Mouse (Mus musculus): Measurements from ENCODE around the gene Yrdc. TPM values are rescaled to one million over a fixed set of nuclear protein-coding genes. Genes with fewer than 3 reads are reported as not detected.
A peak's percentile ranks its signal among the peaks of the same experiment; 100 is the strongest.

Yrdc gene
- polyA plus RNA-seq, 1 experiment from 2014 or later = 49.2 TPM

DNA sequence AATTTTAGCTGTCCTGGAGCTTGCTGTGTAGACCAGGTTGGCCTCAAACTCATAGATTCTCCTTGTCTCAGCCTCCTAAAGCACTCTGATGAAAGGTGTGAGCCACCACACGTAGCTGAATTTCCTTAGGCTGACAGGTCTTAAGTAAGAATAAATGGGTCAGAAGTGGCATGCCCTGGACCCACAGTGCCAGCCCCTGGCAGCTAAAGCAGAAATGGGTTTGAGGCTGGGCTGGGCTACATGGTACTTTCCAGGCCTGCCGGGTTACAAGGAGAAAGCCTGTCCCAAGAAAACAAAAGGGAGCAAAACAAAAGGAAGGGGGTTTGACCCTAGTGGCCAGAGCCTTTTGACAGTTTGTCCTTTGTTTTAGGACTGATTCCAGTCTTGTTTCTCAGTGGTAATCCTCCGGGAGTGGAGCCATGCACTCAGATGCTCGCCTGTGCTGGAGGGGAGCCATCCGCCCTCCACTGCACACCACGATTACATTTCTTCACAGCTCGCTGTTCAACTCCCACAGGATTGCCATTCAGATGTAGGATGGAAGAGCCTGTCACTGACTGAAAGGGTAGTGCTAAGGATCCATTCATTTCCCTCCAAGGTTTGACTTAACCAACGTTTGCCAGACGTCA is 39.0 kb upstream of the Yrdc start:
- no peak for DNase-seq (ENCODE audit: low spot score)
- H3K4me2 ChIP-seq = no peak overlapping the region
- H3K4me3 ChIP-seq (ENCODE audit: low read depth, low read length) = no peak overlapping the region
- H3K9ac ChIP-seq (ENCODE audit: low read depth, low read length) = no peak overlapping the region
- no peaks in the 10 kb centered on the region for H3K9me3 ChIP-seq (ENCODE audit: control insufficient read depth, low read length)
- no peak overlapping the region for H3K27ac ChIP-seq (ENCODE audit: low read depth, low read length)
- no peaks in the 10 kb centered on the region for H3K27me3 ChIP-seq (replicated peaks; ENCODE audit: control insufficient read depth, insufficient read depth, low read length)
- no peak for ATAC-seq (replicated peaks; ENCODE audit: low FRiP score)
- WGBS = 73% methylated on average over 9 of the region's 9 CpGs
- peaks cover 19% of the 10 kb centered on the region; the same call in 1 of the 2 replicates for H3K36me3 ChIP-seq (ENCODE audit: control insufficient read depth, insufficient read depth, low read length)
- H3K4me1 ChIP-seq (replicated peaks; ENCODE audit: control insufficient read depth, insufficient read depth, low read length) = peaks cover 32% of the 10 kb centered on the region

DNA sequence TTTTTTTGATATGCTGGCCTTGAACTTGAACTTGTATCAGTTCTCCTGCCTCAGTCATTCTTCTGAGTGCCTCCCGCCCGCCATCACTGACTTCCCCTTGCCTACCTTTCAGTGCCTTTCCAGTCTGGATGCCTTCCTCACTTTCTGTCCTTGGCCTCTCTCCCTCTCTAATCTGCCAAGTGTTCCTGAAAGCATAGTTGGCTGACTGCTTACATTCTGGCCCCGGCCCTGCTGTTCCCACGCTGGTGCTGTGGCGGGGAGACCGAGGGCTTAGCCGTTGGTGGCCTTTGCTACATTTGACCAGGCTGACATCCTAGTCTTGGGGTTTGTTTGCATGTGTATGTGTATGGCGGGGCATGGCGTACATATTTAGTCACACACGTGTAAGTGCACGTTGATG is 34.6 kb upstream of the Yrdc start:
- H3K27ac ChIP-seq (ENCODE audit: low read depth, low read length) = no peak overlapping the region
- no peak overlapping the region for H3K4me2 ChIP-seq
- no peak overlapping the region for H3K4me3 ChIP-seq (ENCODE audit: low read depth, low read length)
- no peaks in the 10 kb centered on the region for H3K27me3 ChIP-seq (replicated peaks; ENCODE audit: control insufficient read depth, insufficient read depth, low read length)
- H3K4me1 ChIP-seq (replicated peaks; ENCODE audit: control insufficient read depth, insufficient read depth, low read length) = peaks cover 19% of the 10 kb centered on the region
- ATAC-seq (replicated peaks; ENCODE audit: low FRiP score) (no peak), DNase-seq (ENCODE audit: low spot score) (no peak)
- 96% methylated on average over 11 of the region's 11 CpGs for WGBS
- H3K36me3 ChIP-seq (ENCODE audit: control insufficient read depth, insufficient read depth, low read length) = peaks cover 14% of the 10 kb centered on the region; the same call in 1 of the 2 replicates
- no peak overlapping the region for H3K9ac ChIP-seq (ENCODE audit: low read depth, low read length)
- no peaks in the 10 kb centered on the region for H3K9me3 ChIP-seq (ENCODE audit: control insufficient read depth, low read length)

DNA sequence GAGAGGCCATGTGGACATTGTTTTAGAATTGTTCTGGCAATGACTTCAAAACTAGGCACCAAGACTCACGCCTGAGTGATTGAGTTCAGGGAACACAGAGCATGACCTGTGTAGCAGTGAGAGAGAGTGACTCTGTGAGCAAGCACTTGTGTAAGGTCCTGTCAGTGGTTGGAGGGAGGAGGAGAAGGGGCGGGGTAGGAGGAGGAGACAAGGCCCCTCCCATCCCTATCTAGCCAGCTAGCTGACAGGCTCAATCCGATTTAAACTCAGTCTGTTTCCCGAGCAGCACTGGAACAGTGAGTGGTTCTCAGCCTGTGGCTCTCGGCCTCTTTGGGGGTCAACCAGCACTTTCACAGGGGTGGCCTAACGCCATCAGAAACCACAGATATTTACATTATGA is 32.7 kb upstream of the Yrdc start:
- Histone ChIP-seq H3K4me1 (replicated peaks; ENCODE audit: control insufficient read depth, insufficient read depth, low read length) (peaks cover 16% of the 10 kb centered on the region), H3K9me3 (ENCODE audit: control insufficient read depth, low read length) (no peaks in the 10 kb centered on the region), H3K36me3 (ENCODE audit: control insufficient read depth, insufficient read depth, low read length) (peaks cover 16% of the 10 kb centered on the region), H3K4me3 (ENCODE audit: low read depth, low read length) (no peak overlapping the region), H3K27me3 (replicated peaks; ENCODE audit: control insufficient read depth, insufficient read depth, low read length) (no peaks in the 10 kb centered on the region), H3K4me2 (peak overlapping the region; percentile 10; the same call in 1 of the 2 replicates), H3K27ac (ENCODE audit: low read depth, low read length) (no peak overlapping the region), H3K9ac (ENCODE audit: low read depth, low read length) (no peak overlapping the region)
- WGBS = 19% methylated on average over 6 of the region's 6 CpGs
- ATAC-seq (replicated peaks; ENCODE audit: low FRiP score) (peak; percentile 96), DNase-seq (ENCODE audit: low spot score) (peak; percentile 56)

DNA sequence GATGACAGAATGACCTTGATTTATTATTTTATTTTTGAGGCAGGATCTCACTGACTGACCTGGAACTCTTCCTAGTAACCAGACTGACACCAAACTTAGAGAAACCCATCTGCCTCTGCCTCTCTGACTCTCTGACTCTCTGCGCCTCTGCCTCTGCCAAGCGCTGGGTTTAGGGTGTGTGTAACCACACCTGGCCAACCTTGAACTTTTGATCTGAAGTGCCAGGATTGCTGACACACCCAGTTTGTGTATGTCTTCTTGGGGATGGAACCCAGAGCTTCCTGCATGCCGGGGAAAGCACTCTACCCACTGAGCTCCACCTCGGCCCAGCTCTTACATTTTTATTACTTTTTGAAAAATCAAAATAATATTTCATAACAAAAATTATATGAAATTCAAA is 31.6 kb upstream of the Yrdc start:
- H3K9ac ChIP-seq (ENCODE audit: low read depth, low read length) = no peak overlapping the region
- peaks cover 16% of the 10 kb centered on the region for H3K4me1 ChIP-seq (replicated peaks; ENCODE audit: control insufficient read depth, insufficient read depth, low read length)
- DNase-seq (ENCODE audit: low spot score) = no peak
- no peak overlapping the region for H3K4me3 ChIP-seq (ENCODE audit: low read depth, low read length)
- no peak overlapping the region for H3K4me2 ChIP-seq
- H3K36me3 ChIP-seq (ENCODE audit: control insufficient read depth, insufficient read depth, low read length) = peaks cover 20% of the 10 kb centered on the region
- ATAC-seq (replicated peaks; ENCODE audit: low FRiP score) = no peak
- no peak overlapping the region for H3K27ac ChIP-seq (ENCODE audit: low read depth, low read length)
- WGBS = 91% methylated on average over 4 of the region's 4 CpGs
- H3K27me3 ChIP-seq (replicated peaks; ENCODE audit: control insufficient read depth, insufficient read depth, low read length) = no peaks in the 10 kb centered on the region
- no peaks in the 10 kb centered on the region for H3K9me3 ChIP-seq (ENCODE audit: control insufficient read depth, low read length)

DNA sequence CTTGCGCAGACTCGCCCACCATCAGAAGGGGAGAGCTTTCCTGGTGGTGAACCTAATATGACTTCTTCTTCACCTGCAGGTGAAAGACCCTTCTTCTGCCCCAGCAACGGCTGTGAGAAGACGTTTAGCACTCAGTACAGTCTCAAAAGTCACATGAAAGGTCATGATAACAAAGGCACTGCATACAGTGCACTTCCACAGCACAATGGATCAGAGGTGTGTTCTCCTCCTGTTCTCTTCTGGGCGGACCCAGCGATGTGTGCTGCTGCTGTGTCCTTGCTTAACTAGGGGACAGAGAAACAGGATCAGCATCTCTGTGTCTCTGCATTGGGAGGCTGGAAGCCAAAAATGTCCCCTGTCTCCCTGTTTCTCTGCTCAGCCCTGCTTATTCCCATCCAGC is 25.5 kb upstream of the Yrdc start:
- ATAC-seq (replicated peaks; ENCODE audit: low FRiP score) = no peak
- H3K27ac ChIP-seq (ENCODE audit: low read depth, low read length) = no peak overlapping the region
- H3K4me2 ChIP-seq = no peak overlapping the region
- peaks cover 29% of the 10 kb centered on the region for H3K36me3 ChIP-seq (ENCODE audit: control insufficient read depth, insufficient read depth, low read length)
- no peaks in the 10 kb centered on the region for H3K9me3 ChIP-seq (ENCODE audit: control insufficient read depth, low read length)
- no peak overlapping the region for H3K4me3 ChIP-seq (ENCODE audit: low read depth, low read length)
- 89% methylated on average over 6 of the region's 6 CpGs for WGBS
- H3K9ac ChIP-seq (ENCODE audit: low read depth, low read length) = no peak overlapping the region
- H3K27me3 ChIP-seq (replicated peaks; ENCODE audit: control insufficient read depth, insufficient read depth, low read length) = no peaks in the 10 kb centered on the region
- DNase-seq (ENCODE audit: low spot score) = no peak
- no peaks in the 10 kb centered on the region for H3K4me1 ChIP-seq (replicated peaks; ENCODE audit: control insufficient read depth, insufficient read depth, low read length)

DNA sequence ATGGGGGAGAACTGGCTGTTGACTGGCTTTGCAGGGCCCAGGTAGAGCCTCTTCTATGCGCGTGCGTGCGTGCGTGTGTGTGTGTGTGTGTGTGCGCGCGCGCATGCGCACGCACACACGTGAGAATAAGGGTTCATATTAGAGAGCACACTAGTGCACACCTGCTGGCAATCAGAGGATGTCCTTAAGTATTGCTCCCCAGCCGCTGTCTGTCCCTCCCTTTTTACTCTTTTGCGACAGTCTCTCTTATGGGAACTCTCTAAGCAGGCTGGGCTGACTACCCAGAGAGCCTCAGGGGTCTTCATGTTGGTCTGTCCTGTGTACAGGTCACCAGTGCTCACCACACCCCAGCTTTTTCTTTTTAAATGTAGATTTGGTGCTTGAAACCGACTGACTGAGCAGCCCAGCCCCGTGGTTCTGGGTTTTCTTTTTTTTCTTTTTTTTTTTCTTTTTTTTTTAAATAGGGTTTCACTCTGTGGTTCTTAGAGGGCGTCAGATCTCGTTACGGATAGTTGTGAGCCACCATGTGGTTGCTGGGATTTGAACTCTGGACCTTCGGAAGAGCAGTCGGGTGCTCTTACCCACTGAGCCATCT is 25.0 kb upstream of the Yrdc start:
- Histone ChIP-seq H3K27me3 (replicated peaks; ENCODE audit: control insufficient read depth, insufficient read depth, low read length) (no peaks in the 10 kb centered on the region), H3K4me3 (ENCODE audit: low read depth, low read length) (no peak overlapping the region), H3K4me2 (no peak overlapping the region), H3K36me3 (ENCODE audit: control insufficient read depth, insufficient read depth, low read length) (peaks cover 27% of the 10 kb centered on the region), H3K9ac (ENCODE audit: low read depth, low read length) (no peak overlapping the region), H3K4me1 (replicated peaks; ENCODE audit: control insufficient read depth, insufficient read depth, low read length) (no peaks in the 10 kb centered on the region), H3K9me3 (ENCODE audit: control insufficient read depth, low read length) (no peaks in the 10 kb centered on the region), H3K27ac (ENCODE audit: low read depth, low read length) (no peak overlapping the region)
- ATAC-seq (replicated peaks; ENCODE audit: low FRiP score) (no peak), DNase-seq (ENCODE audit: low spot score) (no peak)
- 95% methylated on average over 21 of the region's 21 CpGs for WGBS

DNA sequence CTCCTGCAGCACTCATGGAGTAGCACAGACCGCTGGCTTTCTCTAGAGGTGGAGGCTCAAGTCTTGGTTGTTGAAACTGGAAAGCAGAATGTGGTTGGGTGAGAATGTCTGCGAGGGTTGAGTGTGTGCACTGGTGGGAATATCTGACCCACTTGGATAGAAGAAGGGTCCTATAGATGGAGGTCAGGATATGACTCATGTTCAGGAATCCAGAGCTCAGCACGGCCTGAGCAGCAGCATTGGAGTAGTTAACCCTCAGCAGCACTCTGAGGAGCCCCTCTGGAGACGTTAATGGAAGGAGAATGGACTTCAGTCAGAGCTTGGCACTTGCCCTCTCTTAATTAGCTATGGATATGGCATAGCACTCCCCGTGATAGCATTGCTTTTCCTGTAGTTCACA is 20.8 kb upstream of the Yrdc start:
- Histone ChIP-seq H3K4me2 (no peak overlapping the region), H3K4me3 (ENCODE audit: low read depth, low read length) (no peak overlapping the region), H3K9ac (ENCODE audit: low read depth, low read length) (no peak overlapping the region), H3K27ac (ENCODE audit: low read depth, low read length) (no peak overlapping the region), H3K4me1 (replicated peaks; ENCODE audit: control insufficient read depth, insufficient read depth, low read length) (no peaks in the 10 kb centered on the region), H3K27me3 (replicated peaks; ENCODE audit: control insufficient read depth, insufficient read depth, low read length) (no peaks in the 10 kb centered on the region), H3K9me3 (ENCODE audit: control insufficient read depth, low read length) (no peaks in the 10 kb centered on the region), H3K36me3 (ENCODE audit: control insufficient read depth, insufficient read depth, low read length) (peaks cover 18% of the 10 kb centered on the region)
- ATAC-seq (replicated peaks; ENCODE audit: low FRiP score) = no peak
- DNase-seq (ENCODE audit: low spot score) = no peak
- WGBS = 70% methylated on average over 5 of the region's 5 CpGs

DNA sequence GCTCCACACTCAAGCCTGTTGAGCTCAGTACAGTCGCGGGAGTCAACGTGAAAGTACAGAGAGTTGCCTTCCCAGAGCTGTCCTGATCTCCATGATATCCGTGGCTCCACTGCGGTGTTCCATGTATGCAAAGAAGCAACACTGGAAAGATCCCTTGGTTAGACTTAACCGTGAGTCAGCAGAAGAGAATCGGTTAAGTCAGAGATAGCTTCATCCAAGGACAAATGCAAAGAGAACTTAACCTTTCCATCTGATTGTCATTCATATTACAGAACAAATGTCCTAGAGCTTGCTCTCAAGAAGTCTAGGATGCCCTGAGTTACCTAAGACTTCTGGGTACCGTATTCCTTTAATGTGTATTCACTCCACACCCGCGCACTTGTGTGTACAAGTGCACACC is 17.7 kb upstream of the Yrdc start:
- H3K36me3 ChIP-seq (ENCODE audit: control insufficient read depth, insufficient read depth, low read length) = peaks cover 9% of the 10 kb centered on the region; the same call in 1 of the 2 replicates
- no peak overlapping the region for H3K4me2 ChIP-seq
- no peaks in the 10 kb centered on the region for H3K9me3 ChIP-seq (ENCODE audit: control insufficient read depth, low read length)
- WGBS = 93% methylated on average over 10 of the region's 10 CpGs
- no peak overlapping the region for H3K4me3 ChIP-seq (ENCODE audit: low read depth, low read length)
- DNase-seq (ENCODE audit: low spot score) (no peak), ATAC-seq (replicated peaks; ENCODE audit: low FRiP score) (no peak)
- no peak overlapping the region for H3K27ac ChIP-seq (ENCODE audit: low read depth, low read length)
- no peak overlapping the region for H3K9ac ChIP-seq (ENCODE audit: low read depth, low read length)
- no peaks in the 10 kb centered on the region for H3K4me1 ChIP-seq (replicated peaks; ENCODE audit: control insufficient read depth, insufficient read depth, low read length)
- no peaks in the 10 kb centered on the region for H3K27me3 ChIP-seq (replicated peaks; ENCODE audit: control insufficient read depth, insufficient read depth, low read length)

DNA sequence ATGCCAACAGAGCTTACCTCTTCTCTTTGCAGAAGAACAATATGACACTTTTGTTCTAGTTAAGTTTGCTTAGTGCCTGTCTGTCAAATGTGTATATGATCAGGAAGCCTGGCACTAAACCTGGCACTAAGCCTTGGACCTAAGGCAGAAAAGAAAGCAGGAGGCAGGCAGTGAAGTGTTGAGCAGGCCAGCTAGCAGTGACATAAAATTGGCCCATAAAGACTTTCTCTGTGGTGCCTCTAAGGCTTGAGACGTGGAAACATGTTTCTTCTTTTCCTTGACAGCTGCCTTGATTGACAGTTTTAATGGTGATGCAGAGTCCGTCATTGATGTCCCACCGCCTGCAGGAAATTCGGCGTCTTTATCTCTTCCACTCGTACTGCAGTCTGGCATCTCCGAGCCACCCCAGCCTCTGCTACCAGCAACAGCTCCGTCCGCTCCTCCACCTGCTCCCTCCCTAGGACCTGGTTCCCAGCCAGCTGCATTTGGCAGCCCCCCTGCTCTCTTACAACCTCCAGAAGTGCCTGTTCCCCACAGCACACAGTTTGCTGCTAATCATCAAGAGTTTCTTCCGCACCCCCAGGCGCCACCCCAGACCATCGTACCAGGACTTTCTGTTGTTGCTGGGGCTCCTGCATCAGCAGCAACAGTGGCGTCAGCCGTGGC is 12.3 kb upstream of the Yrdc start:
- Histone ChIP-seq H3K9me3 (ENCODE audit: control insufficient read depth, low read length) (no peaks in the 10 kb centered on the region), H3K4me3 (ENCODE audit: low read depth, low read length) (no peak overlapping the region), H3K27me3 (replicated peaks; ENCODE audit: control insufficient read depth, insufficient read depth, low read length) (no peaks in the 10 kb centered on the region), H3K27ac (ENCODE audit: low read depth, low read length) (no peak overlapping the region), H3K4me2 (no peak overlapping the region), H3K4me1 (replicated peaks; ENCODE audit: control insufficient read depth, insufficient read depth, low read length) (no peaks in the 10 kb centered on the region), H3K36me3 (ENCODE audit: control insufficient read depth, insufficient read depth, low read length) (peaks cover 34% of the 10 kb centered on the region), H3K9ac (ENCODE audit: low read depth, low read length) (no peak overlapping the region)
- 84% methylated on average over 14 of the region's 14 CpGs for WGBS
- DNase-seq (ENCODE audit: low spot score) (no peak), ATAC-seq (replicated peaks; ENCODE audit: low FRiP score) (no peak)
